Mouse (Mus musculus) Patski (cell line): ENCODE results near the gene Tanc1. TPM values are rescaled to one million over a fixed set of nuclear protein-coding genes. Genes with fewer than 3 reads are reported as not detected.
A peak's percentile ranks its signal among the peaks of the same experiment; 100 is the strongest.

ENCODE experiments used
- ATAC-seq: fragments of 100-300 bp; one replicate; pipeline ENCODE4 v1.8.0; 2021
- CTCF ChIA-PET: fragments of 350-600 bp; sonication (Branson Sonifier 250); formaldehyde crosslinking; loops from one replicate; lab custom pipeline; 2022; ENCODE audit warnings: inconsistent platforms; lab: Charles Lee
- POLR2A ChIA-PET: fragments of 350-600 bp; sonication (Branson Sonifier 250); formaldehyde crosslinking; loops from one replicate; lab custom pipeline; 2022; ENCODE audit warnings: antibody characterized with exemption, inconsistent platforms; lab: Charles Lee
- DNase-seq: peaks from one replicate; pipeline ENCODE4 v3.0.0-alpha.2; 2011; ENCODE audit warnings: low read depth, low spot score
- H3K27me3 ChIP-seq: fragments of 371-371 bp; one replicate; pipeline ENCODE4 v1.5.1; 2021
- CTCF ChIP-seq: fragments of 100-300 bp; IDR thresholded peaks from one replicate; pipeline ENCODE4 v1.5.1; 2021
- in situ Hi-C: fragments of 300-500 bp; cut with MboI; formaldehyde crosslinking; loops from 3 replicates; pipeline ENCODE4 v1.11.1; 2018; ENCODE audit warnings: low pct_unique_long_range_greater_than_20kb, mixed read lengths
- polyA plus RNA-seq: library from polyadenylated mRNA; unstranded; gene quantifications from one replicate; pipeline ENCODE4 v1.2.3, GENCODE M21; 2021

Gene Tanc1
- polyA plus RNA-seq, 1 experiment from 2014 or later, result 45.3 TPM

DNA sequence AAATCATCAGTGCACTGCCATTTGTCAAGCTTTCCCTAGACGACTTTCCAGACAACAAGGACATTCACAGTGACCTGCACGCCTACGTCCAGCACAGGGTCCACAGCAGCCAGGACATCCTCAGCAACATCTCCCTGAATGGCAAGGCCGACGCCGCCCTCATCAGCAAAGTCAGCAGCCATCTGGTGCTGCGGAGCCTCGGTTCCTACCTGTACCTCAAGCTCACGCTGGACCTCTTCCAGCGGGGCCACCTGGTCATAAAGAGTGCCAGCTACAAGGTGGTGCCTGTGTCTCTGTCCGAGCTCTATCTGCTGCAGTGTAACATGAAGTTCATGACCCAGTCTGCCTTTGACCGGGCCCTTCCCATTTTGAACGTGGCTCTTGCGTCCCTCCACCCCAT lies 187.7 kb downstream of the Tanc1 start:
- CTCF ChIA-PET, result no interaction called here
- no peak for ATAC-seq
- DNase-seq, result no peak
- in situ Hi-C loops, result no loop called here
- POLR2A ChIA-PET, result interaction anchor here (0.6 to 0.7 kb wide), 2 partner anchors 105 to 1083 kb away, joined by 5 to 7 read pairs; no protein-coding TSS in a partner anchor
- H3K27me3 ChIP-seq, result no peaks in the 10 kb centered on the region
- no peak for TF ChIP-seq CTCF

DNA sequence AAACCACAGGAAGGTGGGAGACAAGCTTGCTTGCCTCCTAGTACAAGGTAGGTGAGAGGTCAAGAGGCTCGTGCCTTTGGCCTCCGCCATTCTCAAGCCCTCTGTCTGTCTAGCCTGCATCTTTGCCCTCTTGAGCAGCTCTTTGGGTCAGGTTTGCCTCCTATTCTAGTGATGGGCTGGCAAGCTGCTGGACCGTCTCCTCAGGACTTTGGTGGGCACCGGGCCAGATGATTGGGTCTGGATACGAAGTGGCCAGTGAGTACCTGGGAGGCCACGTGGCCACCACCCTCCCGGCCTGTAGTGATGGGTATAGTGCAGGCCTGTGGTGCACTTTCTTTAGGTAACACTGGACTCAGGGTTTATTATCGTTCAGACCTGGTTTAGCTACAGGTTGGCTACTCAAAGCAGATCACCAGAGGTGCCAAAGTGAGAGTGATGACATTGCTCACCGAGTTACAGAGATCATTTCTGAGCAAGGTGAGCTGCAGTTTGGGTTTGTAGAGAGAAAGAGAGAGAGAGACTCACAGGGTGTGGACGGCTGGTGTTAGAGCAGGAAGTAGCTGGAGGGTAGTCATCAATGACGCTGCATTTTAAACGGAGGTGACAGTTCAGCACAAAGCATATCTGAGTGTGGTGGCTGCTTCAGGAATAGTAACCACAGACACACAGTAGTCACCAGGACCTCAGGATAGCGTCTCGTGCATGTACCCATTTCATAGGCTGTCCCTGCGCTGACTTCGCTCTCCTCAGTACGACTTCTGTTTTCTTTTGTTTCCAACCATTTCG lies 188.8 kb downstream of the Tanc1 start:
- ATAC-seq (no peak), DNase-seq (no peak)
- ChIA-PET POLR2A (no interaction called here), CTCF (no interaction called here)
- no peak for TF ChIP-seq CTCF
- in situ Hi-C loops, result no loop called here
- no peaks in the 10 kb centered on the region for H3K27me3 ChIP-seq

DNA sequence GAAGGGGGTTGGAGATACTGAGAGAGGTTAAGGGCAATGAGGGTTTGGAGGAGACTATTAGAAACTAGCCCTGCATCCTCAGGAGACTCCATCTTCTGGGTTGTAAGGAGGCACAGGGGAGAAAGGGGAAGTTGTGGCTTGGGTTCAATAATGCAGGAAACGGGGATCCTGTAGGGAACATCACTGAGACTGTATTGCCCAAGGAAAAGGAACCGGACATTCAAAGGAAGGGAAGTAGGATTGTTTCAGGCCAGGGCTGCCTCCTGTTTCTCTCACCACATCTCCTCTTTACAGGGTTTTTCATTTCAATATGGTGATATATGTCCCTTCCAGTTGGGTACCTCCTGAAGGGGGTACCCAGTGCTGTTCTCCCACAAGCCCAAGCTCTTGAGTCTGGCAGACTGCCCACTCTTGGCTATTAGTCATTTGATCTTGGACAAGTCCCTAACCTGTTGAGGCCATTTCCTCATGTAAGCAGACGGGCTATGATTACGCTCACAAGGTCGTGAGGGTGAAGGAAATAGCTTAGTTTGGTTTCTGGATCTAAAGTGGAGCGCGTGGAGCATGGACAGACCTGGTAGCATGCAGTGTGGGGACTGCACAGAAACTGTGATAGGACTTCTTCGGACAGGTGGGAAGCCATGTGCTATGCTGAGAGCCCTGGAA lies 191.0 kb downstream of the Tanc1 start:
- POLR2A ChIA-PET, result interaction anchor here (0.6 kb wide), 1 partner anchor 164 kb away, joined by 3 read pairs; no protein-coding TSS in a partner anchor
- no peak for DNase-seq

DNA sequence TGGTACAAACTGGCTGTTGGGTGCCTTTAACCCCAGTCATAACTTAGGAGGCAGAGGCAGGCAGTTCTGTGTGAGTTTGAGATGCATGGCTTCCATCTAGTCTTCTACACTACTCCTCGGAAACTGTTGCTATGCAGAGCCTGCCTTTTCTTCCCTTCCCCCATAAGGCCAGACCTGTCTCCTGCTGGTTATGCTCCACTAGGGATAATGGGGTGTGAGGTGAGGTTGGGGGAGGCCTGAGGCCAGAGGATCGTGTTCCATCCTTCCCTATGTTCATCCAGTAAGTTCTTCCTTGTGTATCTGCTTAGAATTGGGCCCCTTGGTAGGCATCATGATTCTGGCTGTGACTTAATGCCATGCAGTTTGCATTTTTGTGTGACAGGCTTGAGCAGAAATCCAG lies 193.8 kb downstream of the Tanc1 start:
- no peak for TF ChIP-seq CTCF
- no peak for ATAC-seq
- CTCF ChIA-PET, result no interaction called here
- no peak for DNase-seq
- in situ Hi-C loops, result no loop called here
- H3K27me3 ChIP-seq, result no peaks in the 10 kb centered on the region
- POLR2A ChIA-PET, result no interaction called here

More for the DNA sequence above, 191.0 kb downstream of the Tanc1 start:
- CTCF ChIA-PET, result no interaction called here
- TF ChIP-seq CTCF, result no peak
- no peak for ATAC-seq
- in situ Hi-C loops, result no loop called here
- no peaks in the 10 kb centered on the region for H3K27me3 ChIP-seq

DNA sequence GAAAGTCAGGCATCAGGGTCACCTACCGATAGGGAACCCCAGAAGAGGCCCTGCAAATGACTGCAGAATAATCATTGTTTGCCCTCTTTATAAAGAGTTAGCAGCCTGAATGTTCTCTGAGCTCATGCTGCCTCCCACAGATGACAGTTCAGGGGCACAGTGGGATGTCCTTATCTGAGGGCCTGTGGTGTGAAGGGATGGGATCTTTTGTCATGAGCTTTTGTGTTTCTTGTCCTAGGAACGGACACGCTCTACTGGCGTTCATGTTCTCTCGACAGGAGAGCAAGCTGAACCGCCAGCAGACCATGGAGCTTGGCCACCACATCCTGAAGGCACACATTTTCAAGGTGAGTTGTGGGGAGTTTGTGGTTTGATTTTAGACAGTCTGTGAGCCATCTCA lies 194.2 kb downstream of the Tanc1 start:
- DNase-seq (no peak), ATAC-seq (peak; percentile 28)
- CTCF ChIA-PET, result no interaction called here
- POLR2A ChIA-PET, result no interaction called here
- in situ Hi-C loops, result no loop called here
- TF ChIP-seq CTCF, result no peak
- no peaks in the 10 kb centered on the region for H3K27me3 ChIP-seq

DNA sequence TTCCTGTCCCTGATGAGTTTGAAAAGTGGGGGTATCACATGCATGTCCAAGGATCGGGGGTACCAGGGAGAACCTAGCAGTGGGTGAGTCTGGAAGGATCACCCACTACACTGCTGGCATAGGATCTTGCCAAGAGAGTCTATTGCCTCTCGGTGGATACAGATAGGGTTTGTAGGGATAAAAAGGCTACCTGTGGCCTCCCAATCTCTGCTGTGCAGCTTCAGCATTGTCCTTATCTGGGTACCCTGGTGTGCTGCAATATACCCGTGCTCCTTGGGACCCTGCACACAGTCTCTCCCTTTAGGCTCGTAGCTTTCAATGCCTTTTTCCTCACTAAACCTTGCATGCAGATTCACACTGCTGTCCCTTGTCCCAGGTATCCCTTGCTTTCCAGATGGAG lies 196.8 kb downstream of the Tanc1 start:
- no peaks in the 10 kb centered on the region for H3K27me3 ChIP-seq
- DNase-seq, result no peak
- CTCF ChIA-PET, result no interaction called here
- in situ Hi-C loops, result no loop called here
- no peak for ATAC-seq
- no peak for TF ChIP-seq CTCF
- POLR2A ChIA-PET, result no interaction called here

DNA sequence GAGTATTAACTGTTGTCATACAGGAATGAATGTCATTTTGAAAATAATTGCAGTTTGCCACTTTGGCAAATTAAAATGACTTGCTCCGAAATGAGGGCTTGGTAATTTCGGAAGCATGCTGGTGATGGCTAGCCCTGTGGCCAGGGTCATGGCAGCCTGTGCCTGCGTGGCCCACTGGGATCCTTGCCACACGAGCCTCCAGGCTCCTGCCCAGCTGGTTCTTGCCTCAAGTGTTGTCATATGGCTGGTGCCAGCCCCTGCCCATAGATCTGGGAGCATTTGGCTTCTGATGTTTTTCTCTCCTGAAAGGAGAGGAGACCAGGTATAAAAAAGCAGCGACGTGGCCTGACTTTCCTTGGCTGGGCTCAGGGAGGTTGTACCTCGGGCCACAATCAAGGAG lies 198.2 kb downstream of the Tanc1 start:
- no peak for ATAC-seq
- in situ Hi-C loops, result no loop called here
- no peak for TF ChIP-seq CTCF
- POLR2A ChIA-PET, result no interaction called here
- DNase-seq, result no peak
- no peaks in the 10 kb centered on the region for H3K27me3 ChIP-seq
- CTCF ChIA-PET, result no interaction called here

DNA sequence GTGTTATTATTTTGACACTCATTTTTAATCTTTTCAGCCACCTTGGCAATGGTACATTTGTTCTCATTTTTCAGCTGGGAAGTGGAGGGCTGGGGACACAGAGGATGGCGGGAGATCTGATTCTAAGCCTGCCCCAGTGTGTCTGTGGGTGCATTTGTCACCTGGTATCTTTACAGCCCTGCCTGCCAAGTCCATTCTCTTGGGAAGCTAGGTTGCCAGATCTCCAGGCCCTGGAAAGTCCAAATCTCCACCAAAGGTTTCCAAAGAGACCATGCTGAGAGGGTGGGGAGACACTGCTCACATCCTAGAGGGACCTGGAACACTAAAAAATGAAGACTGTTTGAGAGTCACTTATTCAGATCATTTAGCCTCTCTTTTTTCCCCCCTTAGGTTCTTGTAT lies 199.4 kb downstream of the Tanc1 start:
- no peak for TF ChIP-seq CTCF

DNA sequence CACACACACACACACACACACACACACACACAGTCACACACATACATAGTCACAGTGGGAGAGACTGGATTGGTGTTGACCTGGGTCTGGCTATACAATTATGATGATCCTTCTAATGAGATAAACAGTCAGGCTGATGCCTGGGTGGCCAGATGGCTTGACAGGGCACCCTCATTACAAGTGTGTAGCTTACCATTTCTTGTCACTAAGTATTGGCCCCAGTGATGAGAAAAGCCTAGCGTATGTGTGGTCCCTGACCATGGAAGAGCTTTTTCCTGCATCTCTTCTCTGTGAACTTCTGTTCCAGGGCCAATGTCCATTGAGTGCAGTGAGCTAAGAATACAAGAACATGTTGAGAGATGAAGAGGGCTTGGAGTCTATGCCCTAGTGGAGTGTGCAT lies 200.8 kb downstream of the Tanc1 start:
- in situ Hi-C loops, result no loop called here
- ChIA-PET POLR2A (no interaction called here), CTCF (no interaction called here)
- no peak for TF ChIP-seq CTCF
- ATAC-seq (no peak), DNase-seq (no peak)
- no peaks in the 10 kb centered on the region for H3K27me3 ChIP-seq

More for the DNA sequence above, 199.4 kb downstream of the Tanc1 start:
- DNase-seq (no peak), ATAC-seq (no peak)
- CTCF ChIA-PET, result no interaction called here
- H3K27me3 ChIP-seq, result no peaks in the 10 kb centered on the region
- in situ Hi-C loops, result no loop called here
- POLR2A ChIA-PET, result no interaction called here

DNA sequence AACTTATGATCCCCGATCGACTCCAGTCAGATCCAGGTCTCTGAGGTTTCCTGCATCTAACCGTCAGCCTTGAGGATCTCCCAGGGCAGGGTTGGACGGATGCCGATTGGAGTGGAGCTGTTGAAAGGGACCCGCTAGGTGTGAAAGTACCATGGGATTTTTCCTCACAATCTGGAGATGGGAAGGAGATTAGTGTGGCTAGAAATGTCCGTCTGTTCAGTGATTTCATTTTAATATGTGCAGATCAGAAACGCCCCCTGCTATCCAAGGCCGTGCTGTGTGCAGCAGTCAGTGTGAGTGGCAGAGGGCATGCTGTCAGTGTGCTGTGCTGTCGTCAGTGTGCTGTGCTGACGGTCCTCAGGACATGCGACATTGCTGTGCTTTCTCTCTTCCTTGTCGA lies 201.6 kb downstream of the Tanc1 start:
- CTCF ChIA-PET, result no interaction called here
- H3K27me3 ChIP-seq, result no peaks in the 10 kb centered on the region
- POLR2A ChIA-PET, result no interaction called here
- no peak for DNase-seq
- in situ Hi-C loops, result no loop called here
- ATAC-seq, result no peak
- no peak for TF ChIP-seq CTCF

DNA sequence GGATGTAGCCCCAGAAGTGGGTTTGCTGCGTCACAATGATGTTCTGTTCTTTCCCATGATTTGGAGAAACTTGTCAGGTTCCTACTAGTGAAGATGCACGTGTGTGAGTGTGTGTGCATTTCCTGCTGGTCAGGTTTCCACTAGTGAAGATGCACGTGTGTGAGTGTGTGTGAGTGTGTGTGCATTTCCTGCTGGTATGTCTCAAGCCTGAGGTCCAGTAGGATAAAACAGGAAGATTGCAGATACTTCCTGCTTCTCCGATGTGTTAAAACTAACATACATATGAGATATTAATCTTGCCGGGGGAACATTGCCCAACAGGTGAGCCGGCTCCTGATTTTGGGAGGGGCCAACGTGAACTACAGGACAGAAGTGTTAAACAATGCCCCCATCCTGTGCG lies 203.2 kb downstream of the Tanc1 start:
- CTCF ChIA-PET, result no interaction called here
- ATAC-seq (no peak), DNase-seq (no peak)
- POLR2A ChIA-PET, result no interaction called here
- no peak for TF ChIP-seq CTCF
- H3K27me3 ChIP-seq, result no peaks in the 10 kb centered on the region
- in situ Hi-C loops, result no loop called here
